Mouse (Mus musculus): ENCODE results near the gene Tcf20. TPM values are rescaled to one million over a fixed set of nuclear protein-coding genes. Genes with fewer than 3 reads are reported as not detected.

Tcf20 gene
- polyA plus RNA-seq, 2 experiments = 2.9 to 5.7 TPM

DNA sequence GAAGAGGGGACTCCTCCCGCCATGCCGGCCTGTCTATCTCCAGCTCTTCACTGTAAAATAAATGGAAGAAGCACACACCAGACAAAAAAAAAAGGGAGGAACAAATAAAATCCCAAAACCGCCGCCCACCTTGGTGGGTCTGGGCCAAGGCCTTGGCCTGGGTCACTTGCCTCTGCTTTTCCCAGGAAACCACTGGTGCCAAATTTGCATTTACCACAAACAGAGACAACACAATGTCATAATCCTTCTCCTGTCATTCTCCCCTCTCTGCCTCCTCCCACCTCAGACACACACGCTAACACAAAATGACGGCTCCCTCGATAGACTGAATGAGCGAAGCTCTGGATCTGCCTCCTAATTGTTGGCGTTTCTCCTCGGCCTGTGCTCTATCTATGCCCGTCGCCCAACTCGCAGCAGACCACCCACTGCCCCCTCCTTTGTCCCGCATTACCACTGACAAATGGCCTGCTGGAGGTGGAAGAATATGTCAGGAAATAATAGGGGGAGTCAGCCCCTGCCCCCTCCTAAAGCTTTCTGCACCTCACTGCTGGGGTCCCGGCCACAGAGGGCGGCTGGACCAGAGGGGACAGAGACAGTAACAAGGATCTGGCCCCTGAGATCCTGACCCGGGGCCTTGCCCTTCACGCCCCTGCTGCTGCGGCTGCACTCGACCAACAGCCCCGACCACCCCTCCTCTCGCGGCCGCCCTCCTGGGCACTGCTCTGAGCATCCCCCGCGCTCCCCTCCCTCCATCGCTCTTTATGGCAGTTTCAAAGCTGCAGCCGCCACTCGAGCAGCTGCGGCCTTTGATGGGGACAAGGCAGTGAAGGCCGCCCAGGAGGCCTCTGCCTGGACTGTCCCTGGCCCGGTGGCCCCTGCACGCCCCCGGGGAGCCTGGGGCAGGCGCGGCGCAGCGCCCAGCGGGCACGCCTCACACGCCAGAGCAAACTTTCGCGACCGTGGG lies 76.4 kb downstream of the Tcf20 start:
- Histone ChIP-seq H3K4me3 (ENCODE audit: insufficient read depth in 1 of 2, low read depth in 2 of 2, low read length in 2 of 2) (no peak overlapping the region), H3K27me3 (ENCODE audit: control insufficient read depth, insufficient read depth, low read length) (peaks cover 10% of the 10 kb centered on the region)

DNA sequence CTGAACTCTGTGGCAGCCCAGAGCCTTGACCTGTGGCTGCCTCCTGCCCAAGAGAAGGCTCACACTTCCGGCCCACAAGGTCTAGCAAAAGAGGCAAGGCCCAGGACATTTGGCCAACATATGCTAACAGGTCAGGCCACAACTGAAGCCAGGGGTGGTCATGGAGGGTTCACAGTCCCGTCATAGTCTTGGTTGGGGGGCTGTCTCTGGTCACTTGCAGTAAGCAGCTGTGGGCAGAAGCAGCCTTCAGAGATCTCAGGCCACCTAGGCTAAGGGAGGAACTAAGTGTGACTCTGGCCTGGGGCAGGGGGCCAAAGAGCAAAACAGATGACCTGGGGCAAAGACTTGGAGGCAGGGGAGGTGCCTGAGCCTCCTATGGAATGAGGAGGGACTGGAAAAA lies 77.1 kb downstream of the Tcf20 start:
- Histone ChIP-seq H3K4me1 (replicated peaks; ENCODE audit: control insufficient read depth in 2 of 2, insufficient read depth in 2 of 2, low read length in 1 of 2) (no peaks in the 10 kb centered on the region), H3K9ac (replicated peaks) (no peak overlapping the region), H3K4me2 (ENCODE audit: low read depth) (no peak overlapping the region), H3K27me3 (ENCODE audit: control insufficient read depth, insufficient read depth, low read length) (peaks cover 10% of the 10 kb centered on the region), H3K4me3 (ENCODE audit: insufficient read depth in 1 of 2, low read depth in 2 of 2, low read length in 2 of 2) (no peak overlapping the region), H3K36me3 (replicated peaks; ENCODE audit: control insufficient read depth, insufficient read depth, low read depth) (no peaks in the 10 kb centered on the region), H3K9me3 (ENCODE audit: control insufficient read depth, low read length) (no peaks in the 10 kb centered on the region), H3K27ac (no peak overlapping the region)
- 58% methylated on average over 2 of the region's 2 CpGs for WGBS (ENCODE audit: insufficient replicate concordance)
- no peak for TF ChIP-seq EP300 (IDR thresholded peaks at IDR 0.05; ENCODE audit: low read depth)
- TF ChIP-seq CTCF (IDR thresholded peaks at IDR 0.05; ENCODE audit: low read depth) = no peak
- ATAC-seq (ENCODE audit: insufficient read depth) = no peak
- no peak for DNase-seq (ENCODE audit: low read depth in 3 of 3, low spot score in 3 of 3)

More for the DNA sequence above, 76.4 kb downstream of the Tcf20 start:
- no peak overlapping the region for H3K4me2 ChIP-seq (ENCODE audit: low read depth)
- TF ChIP-seq CTCF (IDR thresholded peaks at IDR 0.05; ENCODE audit: low read depth) (no peak), EP300 (IDR thresholded peaks at IDR 0.05; ENCODE audit: low read depth) (no peak)
- DNase-seq (ENCODE audit: low read depth in 3 of 3, low spot score in 3 of 3) (no peak), ATAC-seq (ENCODE audit: insufficient read depth) (no peak)
- 19% methylated on average over 44 of the region's 44 CpGs for WGBS (ENCODE audit: insufficient replicate concordance)
- H3K27ac ChIP-seq = no peak overlapping the region
- H3K9ac ChIP-seq (replicated peaks) = no peak overlapping the region
- no peaks in the 10 kb centered on the region for H3K36me3 ChIP-seq (replicated peaks; ENCODE audit: control insufficient read depth, insufficient read depth, low read depth)
- no peaks in the 10 kb centered on the region for H3K4me1 ChIP-seq (replicated peaks; ENCODE audit: control insufficient read depth in 2 of 2, insufficient read depth in 2 of 2, low read length in 1 of 2)
- H3K9me3 ChIP-seq (ENCODE audit: control insufficient read depth, low read length) = no peaks in the 10 kb centered on the region

DNA sequence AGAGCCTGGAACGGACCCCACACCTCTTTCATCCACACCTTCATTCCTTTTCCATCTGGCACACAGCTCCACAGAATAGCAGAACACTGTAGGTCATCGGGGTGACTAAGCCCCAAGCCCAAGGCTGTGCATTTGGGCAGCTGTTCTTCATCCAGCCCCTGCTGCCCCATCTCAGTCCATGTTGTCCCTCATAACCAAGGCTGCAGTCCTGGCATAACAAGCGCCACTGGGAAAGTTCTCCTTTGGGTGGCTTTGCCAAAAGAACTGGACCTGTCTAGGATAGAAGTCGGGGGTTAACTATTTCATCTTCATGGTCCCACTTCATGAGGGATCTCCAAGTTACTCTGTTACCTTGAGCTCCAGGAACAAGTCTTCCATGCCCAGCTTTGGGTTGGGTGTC lies 77.9 kb downstream of the Tcf20 start:
- Histone ChIP-seq H3K9ac (replicated peaks) (no peak overlapping the region), H3K9me3 (ENCODE audit: control insufficient read depth, low read length) (no peaks in the 10 kb centered on the region), H3K27ac (no peak overlapping the region), H3K4me2 (ENCODE audit: low read depth) (no peak overlapping the region), H3K27me3 (ENCODE audit: control insufficient read depth, insufficient read depth, low read length) (peaks cover 10% of the 10 kb centered on the region), H3K36me3 (replicated peaks; ENCODE audit: control insufficient read depth, insufficient read depth, low read depth) (no peaks in the 10 kb centered on the region), H3K4me1 (replicated peaks; ENCODE audit: control insufficient read depth in 2 of 2, insufficient read depth in 2 of 2, low read length in 1 of 2) (no peaks in the 10 kb centered on the region), H3K4me3 (ENCODE audit: insufficient read depth in 1 of 2, low read depth in 2 of 2, low read length in 2 of 2) (no peak overlapping the region)
- no peak for TF ChIP-seq CTCF (IDR thresholded peaks at IDR 0.05; ENCODE audit: low read depth)
- TF ChIP-seq EP300 (IDR thresholded peaks at IDR 0.05; ENCODE audit: low read depth) = no peak
- ATAC-seq (ENCODE audit: insufficient read depth) = no peak
- 67% methylated on average over 4 of the region's 4 CpGs for WGBS (ENCODE audit: insufficient replicate concordance)
- DNase-seq (ENCODE audit: low read depth in 3 of 3, low spot score in 3 of 3) = no peak

DNA sequence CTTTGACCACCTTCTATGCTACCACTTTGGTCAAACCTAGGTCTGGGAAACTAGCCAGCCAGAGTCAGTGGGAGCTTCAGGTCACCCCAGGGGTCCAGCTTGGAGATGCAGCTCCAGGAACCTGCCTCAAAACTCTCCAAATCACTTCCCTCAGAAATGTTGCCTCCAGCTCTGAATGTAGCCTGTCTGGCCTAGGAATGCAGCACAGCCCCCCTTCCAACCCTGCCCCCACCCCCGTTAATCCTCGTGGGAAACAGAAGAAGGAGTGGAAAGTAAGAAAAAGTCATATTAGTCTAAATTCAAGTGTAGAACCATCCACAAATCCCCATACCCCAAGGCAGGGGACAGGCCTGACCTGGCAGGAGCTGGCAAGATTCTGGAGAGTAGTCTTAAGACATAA lies 79.2 kb downstream of the Tcf20 start:
- ATAC-seq (ENCODE audit: insufficient read depth) (no peak), DNase-seq (ENCODE audit: low read depth in 3 of 3, low spot score in 3 of 3) (no peak)
- no peaks in the 10 kb centered on the region for H3K36me3 ChIP-seq (replicated peaks; ENCODE audit: control insufficient read depth, insufficient read depth, low read depth)
- H3K4me2 ChIP-seq (ENCODE audit: low read depth) = no peak overlapping the region
- no peak overlapping the region for H3K9ac ChIP-seq (replicated peaks)
- H3K27me3 ChIP-seq (ENCODE audit: control insufficient read depth, insufficient read depth, low read length) = peaks cover 10% of the 10 kb centered on the region
- no peaks in the 10 kb centered on the region for H3K9me3 ChIP-seq (ENCODE audit: control insufficient read depth, low read length)
- no peak overlapping the region for H3K4me3 ChIP-seq (ENCODE audit: insufficient read depth in 1 of 2, low read depth in 2 of 2, low read length in 2 of 2)
- no peaks in the 10 kb centered on the region for H3K4me1 ChIP-seq (replicated peaks; ENCODE audit: control insufficient read depth in 2 of 2, insufficient read depth in 2 of 2, low read length in 1 of 2)
- no peak for TF ChIP-seq EP300 (IDR thresholded peaks at IDR 0.05; ENCODE audit: low read depth)
- no peak for TF ChIP-seq CTCF (IDR thresholded peaks at IDR 0.05; ENCODE audit: low read depth)
- 19% methylated on average over 2 of the region's 2 CpGs for WGBS (ENCODE audit: insufficient replicate concordance)
- H3K27ac ChIP-seq = no peak overlapping the region

DNA sequence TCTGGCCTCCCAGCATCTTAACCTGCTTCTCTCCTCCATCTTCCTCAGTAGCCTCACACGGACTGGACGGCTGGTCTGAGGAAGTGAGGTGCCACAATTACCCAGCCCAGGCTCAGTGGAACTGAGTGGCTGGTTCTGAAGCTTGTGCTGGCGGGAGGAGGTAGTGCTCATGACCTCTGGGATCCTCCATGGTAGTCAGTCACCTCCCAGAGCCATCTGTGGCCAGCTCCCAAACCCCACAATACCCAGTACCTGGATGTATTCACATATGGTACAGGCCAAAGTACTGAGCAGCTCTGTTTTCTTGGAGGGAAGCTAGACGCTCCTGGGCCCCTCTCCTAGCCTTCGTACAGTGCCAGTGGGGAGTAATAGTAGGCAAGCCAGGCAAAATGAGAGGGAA lies 80.4 kb downstream of the Tcf20 start:
- WGBS (ENCODE audit: insufficient replicate concordance) = 70% methylated on average over 5 of the region's 5 CpGs
- ATAC-seq (ENCODE audit: insufficient read depth) (no peak), DNase-seq (ENCODE audit: low read depth in 3 of 3, low spot score in 3 of 3) (no peak)
- Histone ChIP-seq H3K27ac (no peak overlapping the region), H3K9ac (replicated peaks) (no peak overlapping the region), H3K4me1 (replicated peaks; ENCODE audit: control insufficient read depth in 2 of 2, insufficient read depth in 2 of 2, low read length in 1 of 2) (no peaks in the 10 kb centered on the region), H3K4me2 (ENCODE audit: low read depth) (no peak overlapping the region), H3K4me3 (ENCODE audit: insufficient read depth in 1 of 2, low read depth in 2 of 2, low read length in 2 of 2) (no peak overlapping the region), H3K9me3 (ENCODE audit: control insufficient read depth, low read length) (no peaks in the 10 kb centered on the region), H3K27me3 (ENCODE audit: control insufficient read depth, insufficient read depth, low read length) (peaks cover 10% of the 10 kb centered on the region), H3K36me3 (replicated peaks; ENCODE audit: control insufficient read depth, insufficient read depth, low read depth) (no peaks in the 10 kb centered on the region)
- TF ChIP-seq EP300 (IDR thresholded peaks at IDR 0.05; ENCODE audit: low read depth) = no peak
- TF ChIP-seq CTCF (IDR thresholded peaks at IDR 0.05; ENCODE audit: low read depth) = no peak

All from liver, embryonic 14.5 days (tissue).